Mouse (Mus musculus) limb, embryonic 11.5 days (tissue): ENCODE results near the gene Edc4. TPM values are rescaled to one million over a fixed set of nuclear protein-coding genes. Genes with fewer than 3 reads are reported as not detected.

Experiments used
- ATAC-seq: fragments of 200-750 bp; cut with Nextera tagmentation; 2 replicates; pipeline ENCODE4 v1.8.0; 2017; ENCODE audit warnings: low read depth; ENCODE audit not compliant: insufficient number of reproducible peaks, low FRiP score, low TSS enrichment
- DNase-seq: peaks from one replicate; pipeline ENCODE4 v3.0.0-alpha.2; 2015; ENCODE audit warnings: low spot score
- H3K27ac ChIP-seq: fragments of 300-500 bp; sonication (generic); replicated peaks from 2 replicates; pipeline ENCODE4 v1.5.1; 2014; ENCODE audit warnings: low read depth, mild to moderate bottlenecking, low read length
- H3K27me3 ChIP-seq: fragments of 300-500 bp; sonication (generic); 2 replicates; pipeline ENCODE4 v1.6.1; 2014; ENCODE audit warnings: mild to moderate bottlenecking, low read length, mixed read lengths; ENCODE audit not compliant: control insufficient read depth, insufficient read depth
- H3K36me3 ChIP-seq: fragments of 300-500 bp; sonication (generic); 2 replicates; pipeline ENCODE4 v1.6.1; 2014; ENCODE audit warnings: mild to moderate bottlenecking, low read length, moderate library complexity, mixed read lengths; ENCODE audit not compliant: control insufficient read depth, insufficient read depth
- H3K4me1 ChIP-seq: fragments of 300-500 bp; sonication (generic); 2 replicates; pipeline ENCODE4 v1.6.1; 2014; ENCODE audit warnings: low read length, mixed read lengths; ENCODE audit not compliant: control insufficient read depth, insufficient read depth
- H3K4me2 ChIP-seq: fragments of 300-500 bp; sonication (generic); 2 replicates; pipeline ENCODE4 v1.6.1; 2014; ENCODE audit warnings: low read depth, mild to moderate bottlenecking, moderate library complexity; ENCODE audit not compliant: severe bottlenecking
- H3K4me3 ChIP-seq: fragments of 300-500 bp; sonication (generic); 2 replicates; pipeline ENCODE4 v1.5.1; 2014; ENCODE audit warnings: low read depth, low read length
- H3K9ac ChIP-seq: fragments of 300-500 bp; sonication (generic); 2 replicates; pipeline ENCODE4 v1.6.1; 2014; ENCODE audit warnings: mild to moderate bottlenecking, low read length
- H3K9me3 ChIP-seq: fragments of 300-500 bp; sonication (generic); 2 replicates; pipeline ENCODE4 v1.6.1; 2016; ENCODE audit warnings: low read length; ENCODE audit not compliant: control insufficient read depth
- whole genome bisulfite sequencing: fragments of 180-500 bp; shearing (Covaris S2); extraction: QIAGEN DNeasy Blood & Tissue Kit; methylation state at CpG from one replicate; pipeline ENCODE4 v1.1.7; 2014; 5-methylcytosine and 5-hydroxymethylcytosine counted together
- polyA plus RNA-seq: library from polyadenylated mRNA; unstranded; fragments of >200 nt; fragmentation: Nextera tagmentation; extraction: Ambion mirVana; gene quantifications from 2 replicates; pipeline ENCODE4 v1.2.1, GENCODE M21; 2014

Gene Edc4
- polyA plus RNA-seq, 1 experiment from 2014 or later = 44.2 TPM

- no peak for ATAC-seq
- DNase-seq = no peak
- peaks cover 16% of the 10 kb centered on the region for H3K4me1 ChIP-seq
- no peaks in the 10 kb centered on the region for H3K27me3 ChIP-seq
- no peak overlapping the region for H3K9ac ChIP-seq
- H3K27ac ChIP-seq = no peak overlapping the region
- H3K4me3 ChIP-seq = no peak overlapping the region
- no peaks in the 10 kb centered on the region for H3K9me3 ChIP-seq
- 83% methylated on average over 5 of the region's 5 CpGs for WGBS
- no peak overlapping the region; the same call in 1 of the 2 replicates for H3K4me2 ChIP-seq
- peaks cover under 1% of the 10 kb centered on the region for H3K36me3 ChIP-seq
Measured at GRCm38 (mm10) chr8:105859314-105859713, 21.4 kb upstream of the Edc4 start.

- Histone ChIP-seq H3K9me3 (no peaks in the 10 kb centered on the region), H3K4me2 (peak within 1 kb of the TSS; percentile 69), H3K4me3 (peak within 1 kb of the TSS; percentile 91), H3K36me3 (peaks cover 2% of the 10 kb centered on the region), H3K4me1 (peaks cover 16% of the 10 kb centered on the region), H3K27ac (peak within 1 kb of the TSS; percentile 75), H3K9ac (peak within 1 kb of the TSS; percentile 91), H3K27me3 (no peaks in the 10 kb centered on the region)
- peak; percentile 98 for ATAC-seq
- DNase-seq = peak; percentile 97
- under 1% methylated on average over 54 of the region's 59 CpGs for WGBS
Measured at GRCm38 (mm10) chr8:105860143-105860981, 20.3 kb upstream of the Edc4 start, which contains the start of gene Nutf2. TSS of gene Nutf2 (plus strand) at chr8:105860580.

- no peak overlapping the region for H3K27ac ChIP-seq
- WGBS = 5% methylated on average over 1 of the region's 1 CpGs
- ATAC-seq (no peak), DNase-seq (no peak)
- H3K27me3 ChIP-seq = no peaks in the 10 kb centered on the region
- peaks cover 10% of the 10 kb centered on the region for H3K36me3 ChIP-seq
- H3K9ac ChIP-seq = peak overlapping the region; percentile 91; the same call in 1 of the 2 replicates
- H3K4me2 ChIP-seq = peak overlapping the region; percentile 69
- peak overlapping the region; percentile 91 for H3K4me3 ChIP-seq
- no peaks in the 10 kb centered on the region for H3K9me3 ChIP-seq
- H3K4me1 ChIP-seq = peaks cover 11% of the 10 kb centered on the region
Measured at GRCm38 (mm10) chr8:105861951-105862350, 18.7 kb upstream of the Edc4 start.

- no peak for DNase-seq
- Histone ChIP-seq H3K4me1 (no peaks in the 10 kb centered on the region), H3K9ac (no peak overlapping the region), H3K4me3 (no peak overlapping the region), H3K27ac (no peak overlapping the region), H3K9me3 (no peaks in the 10 kb centered on the region), H3K27me3 (no peaks in the 10 kb centered on the region), H3K4me2 (no peak overlapping the region), H3K36me3 (peaks cover 24% of the 10 kb centered on the region)
- 85% methylated on average over 6 of the region's 6 CpGs for WGBS
- ATAC-seq = no peak
Measured at GRCm38 (mm10) chr8:105866364-105867029, 14.2 kb upstream of the Edc4 start.

- WGBS = 90% methylated on average over 6 of the region's 6 CpGs
- Histone ChIP-seq H3K9me3 (no peaks in the 10 kb centered on the region), H3K4me3 (no peak overlapping the region), H3K36me3 (peaks cover 28% of the 10 kb centered on the region), H3K27me3 (no peaks in the 10 kb centered on the region), H3K4me1 (no peaks in the 10 kb centered on the region), H3K9ac (no peak overlapping the region), H3K4me2 (no peak overlapping the region), H3K27ac (no peak overlapping the region)
- DNase-seq (no peak), ATAC-seq (no peak)
Measured at GRCm38 (mm10) chr8:105874301-105874700, 6.4 kb upstream of the Edc4 start.

- H3K9ac ChIP-seq = no peak overlapping the region
- no peaks in the 10 kb centered on the region for H3K9me3 ChIP-seq
- H3K27ac ChIP-seq = no peak overlapping the region
- WGBS = 95% methylated on average over 12 of the region's 12 CpGs
- H3K4me3 ChIP-seq = no peak overlapping the region
- no peak overlapping the region for H3K4me2 ChIP-seq
- ATAC-seq = no peak
- DNase-seq = no peak
- H3K4me1 ChIP-seq = no peaks in the 10 kb centered on the region
- no peaks in the 10 kb centered on the region for H3K27me3 ChIP-seq
- peaks cover 50% of the 10 kb centered on the region for H3K36me3 ChIP-seq
Measured at GRCm38 (mm10) chr8:105889756-105890465, 9.2 kb downstream of the Edc4 start.

- H3K9me3 ChIP-seq = no peaks in the 10 kb centered on the region
- no peak overlapping the region for H3K4me3 ChIP-seq
- H3K27me3 ChIP-seq = no peaks in the 10 kb centered on the region
- no peaks in the 10 kb centered on the region for H3K4me1 ChIP-seq
- DNase-seq (no peak), ATAC-seq (no peak)
- H3K36me3 ChIP-seq = peaks cover 49% of the 10 kb centered on the region
- no peak overlapping the region for H3K4me2 ChIP-seq
- no peak overlapping the region for H3K27ac ChIP-seq
- 90% methylated on average over 6 of the region's 6 CpGs for WGBS
- no peak overlapping the region for H3K9ac ChIP-seq
Measured at GRCm38 (mm10) chr8:105890870-105891269, 10.2 kb downstream of the Edc4 start.

- no peak overlapping the region for H3K27ac ChIP-seq
- H3K36me3 ChIP-seq = peaks cover 40% of the 10 kb centered on the region
- H3K4me3 ChIP-seq = no peak overlapping the region
- no peaks in the 10 kb centered on the region for H3K4me1 ChIP-seq
- H3K4me2 ChIP-seq = no peak overlapping the region
- no peak for DNase-seq
- 79% methylated on average over 6 of the region's 6 CpGs for WGBS
- H3K27me3 ChIP-seq = no peaks in the 10 kb centered on the region
- no peak overlapping the region for H3K9ac ChIP-seq
- ATAC-seq = no peak
- H3K9me3 ChIP-seq = no peaks in the 10 kb centered on the region
Measured at GRCm38 (mm10) chr8:105892432-105892831, 11.8 kb downstream of the Edc4 start.
